Mouse (Mus musculus) embryonic facial prominence, embryonic 11.5 days (tissue): ENCODE measurements around the gene Pex5. TPM values are rescaled to one million over a fixed set of nuclear protein-coding genes. Genes with fewer than 3 reads are reported as not detected.
"Not testable (repeated sequence)": the region's sequence is repeated elsewhere in the genome, so short reads cannot be mapped to it uniquely, and the experiment has no call there.

Experiments
- ATAC-seq: fragments of 200-750 bp; cut with Nextera tagmentation; replicated peaks from 2 replicates; pipeline ENCODE4 v1.8.0; 2017; ENCODE audit warnings: low read depth; ENCODE audit not compliant: insufficient number of reproducible peaks, low FRiP score, low TSS enrichment
- DNase-seq: peaks from one replicate; pipeline ENCODE4 v3.0.0-alpha.2; 2015; ENCODE audit warnings: low spot score
- H3K27ac ChIP-seq: fragments of 300-500 bp; sonication (generic); replicated peaks from 2 replicates; pipeline ENCODE4 v1.5.1; 2014; ENCODE audit warnings: mild to moderate bottlenecking, low read depth, low read length, control low read depth
- H3K27me3 ChIP-seq: fragments of 300-500 bp; sonication (generic); 2 replicates; pipeline ENCODE4 v1.6.1; 2014; ENCODE audit warnings: mild to moderate bottlenecking, low read length, moderate library complexity, mixed read lengths; ENCODE audit not compliant: control insufficient read depth, insufficient read depth
- H3K36me3 ChIP-seq: fragments of 300-500 bp; sonication (generic); replicated peaks from 2 replicates; pipeline ENCODE4 v1.6.1; 2014; ENCODE audit warnings: low read depth, mild to moderate bottlenecking, low read length, moderate library complexity, mixed read lengths; ENCODE audit not compliant: control insufficient read depth, insufficient read depth
- H3K4me1 ChIP-seq: fragments of 300-500 bp; sonication (generic); 2 replicates; pipeline ENCODE4 v1.6.1; 2014; ENCODE audit warnings: low read length, mixed read lengths; ENCODE audit not compliant: control insufficient read depth, insufficient read depth
- H3K4me2 ChIP-seq: fragments of 300-500 bp; sonication (generic); 2 replicates; pipeline ENCODE4 v1.6.1; 2014; ENCODE audit warnings: low read depth, mild to moderate bottlenecking, control low read depth, low read length, moderate library complexity
- H3K4me3 ChIP-seq: fragments of 300-500 bp; sonication (generic); 2 replicates; pipeline ENCODE4 v1.5.1; 2014; ENCODE audit warnings: low read depth, low read length, control low read depth
- H3K9ac ChIP-seq: fragments of 300-500 bp; sonication (generic); replicated peaks from 2 replicates; pipeline ENCODE4 v1.6.1; 2014; ENCODE audit warnings: mild to moderate bottlenecking, control low read depth, low read length
- H3K9me3 ChIP-seq: fragments of 300-500 bp; sonication (generic); replicated peaks from 2 replicates; pipeline ENCODE4 v1.6.1; 2016; ENCODE audit warnings: mild to moderate bottlenecking, low read length, inconsistent platforms, mixed read lengths; ENCODE audit not compliant: control insufficient read depth
- WGBS: fragments of 180-500 bp; shearing (Covaris S2); extraction: QIAGEN DNeasy Blood & Tissue Kit; methylation state at CpG from one replicate; pipeline ENCODE4 v1.1.7; 2014; 5-methylcytosine and 5-hydroxymethylcytosine counted together
- polyA plus RNA-seq: library from polyadenylated mRNA; unstranded; fragments of >200 nt; fragmentation: Nextera tagmentation; extraction: Ambion mirVana; gene quantifications from 2 replicates; pipeline ENCODE4 v1.2.1, GENCODE M21; 2014

Gene Pex5
- polyA plus RNA-seq, 1 experiment from 2014 or later: 38.5 TPM

- no peak overlapping the region for H3K4me2 ChIP-seq
- no peaks in the 10 kb centered on the region for H3K9me3 ChIP-seq
- ATAC-seq: no peak
- H3K4me3 ChIP-seq: no peak overlapping the region
- DNase-seq: no peak
- WGBS: 97% methylated on average over 10 of the region's 10 CpGs
- H3K27me3 ChIP-seq: no peaks in the 10 kb centered on the region
- H3K9ac ChIP-seq: no peak overlapping the region
- H3K27ac ChIP-seq: no peak overlapping the region
- H3K36me3 ChIP-seq: peaks cover 7% of the 10 kb centered on the region
- H3K4me1 ChIP-seq: no peaks in the 10 kb centered on the region
Measured at GRCm38 (mm10) chr6:124406326-124406725, 8.5 kb downstream of the Pex5 start.

DNA sequence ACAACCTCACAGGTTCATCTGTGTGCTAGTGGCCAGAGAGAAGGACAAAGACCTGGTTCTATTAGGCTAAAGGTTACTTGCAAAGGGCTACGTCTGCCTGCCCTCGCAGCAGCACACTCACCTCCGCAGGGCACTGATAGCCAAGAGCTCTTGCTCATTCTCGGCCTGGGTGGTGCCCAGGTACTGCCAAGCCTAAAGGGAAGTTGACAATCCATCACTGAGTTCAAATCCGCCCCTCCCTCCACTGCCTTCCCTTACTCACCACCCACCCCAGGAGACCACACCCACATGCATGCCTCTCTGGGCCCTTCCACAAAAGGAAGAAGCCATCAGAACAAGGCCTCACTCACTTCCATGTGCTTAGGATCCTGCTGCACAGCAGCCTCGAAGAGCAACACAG is 15.1 kb downstream of the Pex5 start:
- WGBS: 94% methylated on average over 6 of the region's 6 CpGs
- Histone ChIP-seq H3K9me3 (no peaks in the 10 kb centered on the region), H3K4me3 (no peak overlapping the region), H3K9ac (no peak overlapping the region), H3K4me1 (no peaks in the 10 kb centered on the region), H3K27ac (no peak overlapping the region), H3K4me2 (no peak overlapping the region), H3K36me3 (peaks cover 13% of the 10 kb centered on the region), H3K27me3 (no peaks in the 10 kb centered on the region)
- DNase-seq (no peak), ATAC-seq (no peak)

GRCm38 (mm10) chr6:124394991-124395390 is 19.9 kb downstream of the Pex5 start:
- H3K9me3 ChIP-seq, H3K27ac ChIP-seq, H3K9ac ChIP-seq, H3K36me3 ChIP-seq, ATAC-seq, H3K4me1 ChIP-seq, H3K4me3 ChIP-seq, H3K4me2 ChIP-seq, DNase-seq, H3K27me3 ChIP-seq: not testable (repeated sequence)
- 96% methylated on average over 3 of the region's 3 CpGs for WGBS

DNA sequence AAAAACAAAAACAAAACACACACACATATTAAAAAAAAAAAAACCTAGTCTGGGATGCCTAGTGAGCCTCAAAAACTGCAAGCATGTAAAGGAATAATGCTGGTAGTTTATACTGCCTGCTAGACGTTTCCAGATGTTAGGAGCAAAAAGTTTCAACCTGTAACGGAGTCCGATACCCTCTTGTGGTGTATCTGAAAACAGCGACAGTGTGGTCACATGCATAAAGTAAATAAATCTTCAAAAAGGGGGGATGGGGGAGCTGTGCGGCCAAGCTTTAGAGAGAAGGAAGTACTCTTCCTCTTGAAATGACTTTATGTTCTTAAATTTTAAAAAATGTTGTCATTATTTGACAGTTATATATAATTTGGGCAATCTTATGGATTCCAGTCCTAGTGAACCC is 34.7 kb downstream of the Pex5 start:
- ATAC-seq (no peak), DNase-seq (peak; percentile 49)
- WGBS: 37% methylated on average over 5 of the region's 5 CpGs

DNA sequence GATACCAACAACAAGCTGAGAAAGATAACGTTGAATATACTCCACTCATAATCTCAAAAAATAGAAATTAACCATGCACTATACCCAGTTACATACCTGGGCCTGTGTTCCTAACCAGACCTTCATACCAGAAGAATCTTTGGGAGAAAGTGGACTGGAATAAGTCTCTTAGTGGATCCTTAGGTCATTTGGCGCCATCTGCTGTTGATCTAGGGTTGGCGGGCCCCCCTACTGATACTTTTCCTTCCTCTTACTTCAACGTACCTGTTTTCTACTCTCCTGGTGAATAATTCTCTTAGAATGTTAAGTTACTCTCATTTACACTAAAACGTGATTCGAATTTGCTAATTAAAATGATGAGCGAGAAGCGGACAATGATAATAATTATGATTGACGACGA is 35.5 kb downstream of the Pex5 start:
- 31% methylated on average over 10 of the region's 10 CpGs for WGBS
- H3K9ac ChIP-seq: no peak overlapping the region
- no peaks in the 10 kb centered on the region for H3K27me3 ChIP-seq
- H3K27ac ChIP-seq: no peak overlapping the region
- ATAC-seq (no peak), DNase-seq (peak; percentile 76)
- H3K36me3 ChIP-seq: no peaks in the 10 kb centered on the region
- H3K4me3 ChIP-seq: no peak overlapping the region
- H3K4me1 ChIP-seq: no peaks in the 10 kb centered on the region
- H3K9me3 ChIP-seq: no peaks in the 10 kb centered on the region
- no peak overlapping the region for H3K4me2 ChIP-seq

More for the DNA sequence above, 34.7 kb downstream of the Pex5 start:
- Histone ChIP-seq H3K4me1 (no peaks in the 10 kb centered on the region), H3K4me2 (no peak overlapping the region), H3K9ac (no peak overlapping the region), H3K27me3 (no peaks in the 10 kb centered on the region), H3K9me3 (no peaks in the 10 kb centered on the region), H3K27ac (no peak overlapping the region), H3K36me3 (no peaks in the 10 kb centered on the region), H3K4me3 (no peak overlapping the region)

DNA sequence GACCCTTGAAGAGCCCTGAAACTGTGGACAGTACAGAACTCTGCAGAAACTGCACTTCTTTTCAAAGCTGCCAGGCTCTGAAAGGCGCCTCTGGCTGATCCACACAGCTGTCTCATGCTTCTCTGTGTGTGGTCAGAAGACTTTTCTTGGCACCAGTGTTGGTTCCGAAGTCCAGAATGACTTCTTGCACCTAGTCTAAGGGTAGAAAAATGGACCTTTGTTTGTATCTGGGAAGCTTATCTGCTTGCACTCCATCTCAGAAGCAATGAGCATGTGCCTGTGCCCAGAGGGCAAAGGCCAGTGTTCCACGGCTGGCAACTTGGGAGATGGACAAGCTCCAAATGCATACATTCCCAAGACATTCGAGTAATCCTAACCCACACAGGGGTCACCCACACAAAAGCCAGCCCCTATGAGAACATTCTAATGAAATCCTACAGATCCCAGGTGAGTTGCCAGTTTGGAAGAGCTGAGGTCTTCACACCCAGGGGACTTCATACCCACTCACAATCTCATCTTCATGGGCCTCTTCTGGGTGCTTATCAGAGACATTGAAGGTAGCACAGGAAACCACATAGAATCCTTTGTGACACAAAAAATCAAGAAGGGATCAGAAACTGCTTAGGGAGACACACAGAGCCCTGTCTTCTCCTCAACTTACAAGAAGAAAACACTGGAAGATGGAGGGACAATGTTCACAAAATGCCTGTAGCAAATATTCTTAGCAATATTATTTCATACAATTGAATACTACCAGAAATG is 37.2 kb downstream of the Pex5 start:
- ATAC-seq: no peak
- 54% methylated on average over 4 of the region's 4 CpGs for WGBS

GRCm38 (mm10) chr6:124376311-124376710 is 38.6 kb downstream of the Pex5 start:
- H3K4me2 ChIP-seq: no peak overlapping the region
- H3K36me3 ChIP-seq: no peaks in the 10 kb centered on the region
- no peaks in the 10 kb centered on the region for H3K9me3 ChIP-seq
- no peak overlapping the region for H3K27ac ChIP-seq
- ATAC-seq (no peak), DNase-seq (no peak)
- H3K9ac ChIP-seq: no peak overlapping the region
- no peaks in the 10 kb centered on the region for H3K27me3 ChIP-seq
- no peaks in the 10 kb centered on the region for H3K4me1 ChIP-seq
- no peak overlapping the region for H3K4me3 ChIP-seq
- 88% methylated on average over 5 of the region's 5 CpGs for WGBS

More for the DNA sequence above, 37.2 kb downstream of the Pex5 start:
- H3K4me3 ChIP-seq: no peak overlapping the region
- no peaks in the 10 kb centered on the region for H3K36me3 ChIP-seq
- no peak overlapping the region for H3K4me2 ChIP-seq
- H3K27ac ChIP-seq: no peak overlapping the region
- DNase-seq: no peak
- H3K9me3 ChIP-seq: no peaks in the 10 kb centered on the region
- no peaks in the 10 kb centered on the region for H3K4me1 ChIP-seq
- no peaks in the 10 kb centered on the region for H3K27me3 ChIP-seq
- H3K9ac ChIP-seq: no peak overlapping the region

- Histone ChIP-seq H3K4me1 (no peaks in the 10 kb centered on the region), H3K4me2 (no peak overlapping the region), H3K4me3 (no peak overlapping the region), H3K27me3 (no peaks in the 10 kb centered on the region), H3K9ac (no peak overlapping the region), H3K36me3 (no peaks in the 10 kb centered on the region), H3K9me3 (no peaks in the 10 kb centered on the region), H3K27ac (no peak overlapping the region)
- DNase-seq (no peak), ATAC-seq (no peak)
- WGBS: 86% methylated on average over 11 of the region's 11 CpGs
Measured at GRCm38 (mm10) chr6:124375435-124375884, 39.4 kb downstream of the Pex5 start.
